Mouse (Mus musculus) kidney, postnatal 25 days (tissue): Measurements from ENCODE around the gene Tmem213.
A peak's percentile ranks its signal among the peaks of the same experiment; 100 is the strongest.

Experiments used
- DNase-seq, 2 experiments: peaks; one replicate each; pipeline ENCODE4 v3.0.0; 2021; ENCODE audit warnings: mixed read lengths in 2 of 2

The Tmem213 gene

DNA sequence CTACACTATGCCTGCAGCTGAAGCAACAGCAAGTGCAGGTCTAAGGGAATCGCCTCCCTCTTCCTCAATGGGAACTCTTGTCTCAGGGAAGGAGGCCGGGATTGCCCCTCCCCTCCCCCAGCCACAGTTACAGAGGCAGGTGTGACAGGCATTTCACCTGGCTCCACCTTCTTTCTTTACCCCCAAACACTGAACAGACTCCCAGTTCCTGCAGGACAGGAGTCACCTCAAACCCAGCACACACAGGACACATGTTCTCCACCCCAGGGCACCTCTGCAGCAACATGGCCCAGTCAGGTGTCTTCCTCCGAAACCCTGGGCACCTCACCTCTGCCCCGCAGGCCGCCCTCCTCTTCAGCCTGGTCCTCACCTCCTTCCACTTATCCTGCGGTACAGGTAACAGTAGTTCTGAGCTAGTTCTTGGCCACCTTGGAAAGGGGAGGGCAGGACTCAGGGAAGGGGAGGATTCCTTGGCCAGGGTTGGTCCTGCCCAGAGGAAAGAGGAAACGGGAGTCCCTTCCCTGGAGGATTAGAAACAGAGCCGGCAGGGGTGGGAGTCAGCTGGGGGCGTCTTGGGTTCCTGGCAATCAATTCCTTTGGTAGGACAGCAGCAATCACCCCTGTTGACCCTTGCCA is at the start of gene Tmem213:
Gene Tmem213 (plus strand): TSS at position 96 of the 636 bp plus-strand sequence.
- DNase-seq, result peak; percentile 58 to 77

DNA sequence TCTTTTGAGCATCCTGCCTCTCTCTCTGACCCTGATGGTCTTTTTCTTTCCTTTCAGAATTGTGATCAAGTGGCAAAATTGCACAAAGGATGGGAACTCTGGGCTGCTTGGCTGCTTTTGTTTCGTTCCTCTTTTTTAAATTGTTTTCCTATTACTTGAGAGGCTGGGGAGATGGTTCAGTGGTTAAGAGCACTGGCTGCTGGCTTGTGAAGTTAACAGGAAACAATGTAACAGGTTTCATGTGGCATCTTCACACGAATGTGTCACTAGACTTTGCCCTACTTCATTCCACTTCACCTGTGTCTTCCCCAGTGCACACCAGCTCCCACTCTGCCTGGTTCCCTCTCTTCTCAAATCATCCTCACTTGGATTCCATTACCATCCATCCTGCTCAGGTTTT is 44.4 kb upstream of the Tmem213 start:
- no peak for DNase-seq

DNA sequence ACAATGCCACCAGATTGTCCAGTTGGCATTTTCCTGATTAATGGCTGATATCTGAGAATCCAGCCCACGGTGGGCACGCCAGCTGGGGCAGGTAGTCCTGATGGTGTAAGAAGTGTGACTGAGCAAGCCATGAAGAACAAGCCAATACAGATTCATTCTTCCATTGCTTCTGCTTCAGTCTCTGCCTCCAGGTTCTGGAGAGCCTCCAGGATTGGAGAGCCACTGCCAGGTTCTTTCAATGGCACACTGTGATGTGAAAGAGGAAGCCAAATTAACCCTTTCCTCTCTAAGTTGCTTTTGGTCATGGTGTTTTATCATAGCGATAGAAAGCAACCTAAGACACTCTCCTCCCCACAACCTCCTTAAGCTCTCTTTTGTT is 43.9 kb upstream of the Tmem213 start:
- no peak for DNase-seq

DNA sequence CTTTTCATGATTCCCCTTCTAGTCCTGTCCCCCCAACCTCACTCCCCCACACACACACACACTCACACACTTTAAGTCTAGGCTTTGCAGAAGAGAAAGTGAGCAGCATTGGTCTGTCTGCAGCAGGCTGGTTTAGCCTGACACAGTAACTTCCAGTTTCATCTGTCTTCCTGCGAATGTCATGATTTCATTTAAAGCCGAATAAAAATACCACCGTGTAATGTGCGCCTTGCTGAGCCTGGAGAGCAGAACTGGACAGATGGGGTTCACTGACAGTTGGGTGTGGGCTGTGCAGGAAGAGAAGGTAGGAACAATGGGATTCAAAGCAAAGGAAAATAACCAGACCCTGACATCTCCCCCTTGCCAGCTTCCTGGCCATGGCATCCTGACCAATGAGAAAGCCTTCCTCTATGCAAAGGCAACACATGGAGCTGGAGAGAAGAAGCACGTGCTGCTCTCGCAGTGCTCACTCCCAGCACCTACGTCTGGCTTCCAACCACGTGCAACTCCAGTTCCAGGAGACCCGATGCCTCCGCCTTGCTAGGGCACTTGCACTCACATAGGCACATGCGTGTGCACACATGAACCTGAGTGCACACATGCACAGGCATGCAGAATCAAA is 43.4 kb upstream of the Tmem213 start:
- no peak for DNase-seq

- peak; percentile 68 to 69 for DNase-seq
Measured at GRCm38 (mm10) chr6:38066215-38066614, 42.8 kb upstream of the Tmem213 start.

- no peak for DNase-seq
Measured at GRCm38 (mm10) chr6:38071256-38071655, 37.8 kb upstream of the Tmem213 start.

DNA sequence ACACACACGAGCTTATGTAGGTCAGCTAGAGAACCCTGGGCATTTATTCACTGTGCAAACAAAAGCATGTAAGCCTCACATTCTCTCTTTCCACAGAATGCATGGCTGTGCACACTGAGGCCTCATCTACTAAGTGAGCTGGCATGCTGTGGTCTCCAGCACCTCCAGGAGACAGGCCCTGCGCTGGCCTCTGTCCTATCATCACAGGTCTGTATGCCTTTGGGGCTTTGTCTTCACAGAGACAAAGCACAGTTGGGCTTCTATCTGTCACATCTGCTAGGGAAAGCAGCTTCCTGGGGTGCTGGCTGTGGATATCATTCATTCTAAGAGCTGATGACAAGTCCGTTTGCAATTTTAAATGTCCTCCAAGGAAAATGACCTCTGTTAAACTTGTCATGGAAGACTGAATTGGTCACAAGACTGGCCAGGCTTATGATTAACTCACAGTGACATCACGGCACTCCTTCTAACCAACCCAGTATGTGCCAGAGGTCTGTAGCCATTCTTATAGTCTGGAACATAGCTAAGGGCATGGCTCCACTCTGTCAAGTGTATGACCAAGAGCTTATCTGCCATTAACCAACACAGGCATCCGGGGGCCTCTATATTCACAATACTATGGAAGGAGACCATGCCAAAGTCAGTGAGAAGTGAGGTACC is 36.8 kb upstream of the Tmem213 start:
- DNase-seq, result peak; percentile 73 to 78

DNA sequence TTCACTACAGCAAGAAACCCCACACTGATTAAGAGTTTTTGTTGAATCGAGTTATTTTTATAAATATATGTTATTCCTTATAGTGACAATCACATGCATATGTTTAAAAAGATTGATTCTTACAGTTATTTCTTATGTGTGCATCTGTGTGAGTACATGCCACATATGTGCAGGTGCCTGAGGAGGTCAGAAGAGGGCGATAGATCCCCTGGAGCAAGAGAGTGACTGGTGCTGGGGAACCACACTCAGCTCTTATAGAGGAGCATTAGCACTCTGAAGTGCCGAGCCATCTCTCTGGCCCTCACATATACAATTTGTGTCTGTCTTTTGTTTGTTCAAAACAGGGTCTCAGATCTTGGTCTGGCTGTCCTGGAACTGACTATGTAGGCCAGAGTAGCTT is 35.5 kb upstream of the Tmem213 start:
- no peak for DNase-seq

DNA sequence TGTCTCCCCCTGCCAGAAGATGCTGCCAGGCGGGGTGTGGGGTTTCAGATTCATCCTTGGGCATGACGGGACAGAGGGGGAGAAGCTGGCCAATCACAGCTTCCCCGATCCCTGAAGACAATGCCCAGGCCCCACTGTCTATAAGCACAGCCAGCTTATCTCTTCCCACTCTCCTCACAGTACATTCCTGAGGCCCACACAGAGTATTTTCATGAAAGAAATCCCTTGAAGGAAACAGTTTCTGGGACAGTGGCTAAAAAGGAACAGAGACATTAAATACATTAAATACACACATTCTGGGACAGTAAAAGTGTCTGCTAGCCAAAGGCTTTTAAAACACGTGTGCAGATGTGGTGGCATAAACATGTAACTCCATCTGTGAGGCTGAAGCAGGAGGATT is 28.7 kb upstream of the Tmem213 start:
- DNase-seq, result no peak

GRCm38 (mm10) chr6:38081727-38082341 is 27.2 kb upstream of the Tmem213 start:
- DNase-seq, result peak; percentile 20 to 47

GRCm38 (mm10) chr6:38083204-38083603 is 25.9 kb upstream of the Tmem213 start:
- DNase-seq, result no peak

GRCm38 (mm10) chr6:38087242-38088026 is 21.6 kb upstream of the Tmem213 start:
- no peak for DNase-seq

DNA sequence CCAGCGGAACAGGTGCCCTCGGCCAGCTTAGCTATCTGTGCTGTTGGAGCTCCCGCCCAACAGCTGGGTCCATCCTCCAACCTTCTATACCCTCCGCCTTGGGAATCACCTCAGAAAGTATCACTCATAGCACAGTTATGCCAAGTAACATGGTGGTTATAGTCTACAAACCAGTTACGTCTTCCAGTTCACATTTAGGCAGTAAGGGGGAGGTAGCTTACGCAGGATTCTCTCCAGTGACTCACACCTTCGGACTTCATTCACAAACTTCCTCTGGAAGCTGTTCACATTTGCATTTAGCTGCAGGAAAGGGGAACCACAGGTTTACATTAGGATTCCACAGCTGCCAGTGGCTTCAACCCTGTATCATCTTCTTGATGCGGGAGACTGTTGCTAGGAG is 16.5 kb upstream of the Tmem213 start:
- DNase-seq, result no peak

DNA sequence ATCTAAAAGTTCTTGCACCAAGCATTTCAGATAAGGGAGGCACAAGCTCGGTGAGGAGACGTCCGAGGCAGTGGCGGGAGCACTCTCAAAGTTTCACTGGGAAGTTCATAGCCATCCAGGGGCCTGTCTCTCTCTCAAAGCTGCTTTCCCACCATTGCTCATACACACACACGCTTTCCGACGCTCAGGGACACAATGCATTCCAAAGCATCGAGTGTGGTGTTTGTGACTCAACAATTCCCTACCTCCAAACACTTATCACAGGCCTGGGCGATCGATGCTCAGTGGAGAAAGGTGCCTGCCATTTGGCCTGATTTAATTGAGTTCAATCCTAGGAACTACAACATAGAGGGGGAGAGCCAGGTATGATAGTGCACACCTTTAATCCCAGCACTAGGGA is 14.4 kb upstream of the Tmem213 start:
- DNase-seq, result no peak

DNA sequence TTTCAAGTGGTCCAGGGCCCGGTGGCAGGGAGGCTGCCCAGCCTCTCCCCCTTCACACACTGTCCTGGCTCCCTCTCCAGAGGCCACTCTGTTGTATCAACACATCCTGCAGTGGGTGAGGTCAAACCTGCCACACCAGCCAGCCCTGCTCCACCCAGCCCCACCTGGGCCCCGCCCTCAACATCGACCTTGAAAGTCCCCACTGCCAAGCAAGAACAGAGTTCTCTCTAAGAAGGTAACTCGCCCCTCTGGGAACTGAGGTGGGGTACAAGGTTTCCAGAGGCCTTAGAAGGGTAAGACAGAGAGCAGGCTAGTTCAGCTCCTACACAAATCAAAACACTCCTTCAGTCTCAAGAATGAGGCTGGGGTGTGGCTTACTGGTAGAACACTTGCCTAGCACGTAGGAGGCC is 12.1 kb upstream of the Tmem213 start:
- peak; percentile 54 to 82 for DNase-seq

GRCm38 (mm10) chr6:38102216-38102795 is 6.7 kb upstream of the Tmem213 start:
- peak in 1 of 2 experiments; percentile 34 for DNase-seq

DNA sequence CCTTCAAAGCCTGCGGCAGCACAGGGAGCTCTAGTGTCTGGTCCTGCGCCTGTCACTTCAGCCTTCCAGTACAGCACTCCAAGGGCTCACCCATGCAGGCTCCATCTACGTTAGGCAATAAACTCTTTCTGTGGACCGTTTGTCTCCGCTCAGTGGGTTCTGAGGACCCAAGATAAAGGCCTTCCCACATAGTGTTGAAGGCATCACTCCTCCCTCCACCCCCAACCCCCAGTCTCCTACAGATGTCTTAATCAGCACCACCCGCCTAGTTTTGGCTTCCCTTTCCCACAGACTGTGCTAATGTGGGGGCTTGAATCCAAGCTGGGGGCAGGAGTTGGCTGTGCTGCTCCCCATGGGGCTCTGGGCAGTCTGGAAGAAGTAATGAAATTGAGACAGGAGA is 5.3 kb upstream of the Tmem213 start:
- DNase-seq, result peak in 1 of 2 experiments; percentile 23

- DNase-seq, result no peak
Measured at GRCm38 (mm10) chr6:38105924-38106323, 3.1 kb upstream of the Tmem213 start.

DNA sequence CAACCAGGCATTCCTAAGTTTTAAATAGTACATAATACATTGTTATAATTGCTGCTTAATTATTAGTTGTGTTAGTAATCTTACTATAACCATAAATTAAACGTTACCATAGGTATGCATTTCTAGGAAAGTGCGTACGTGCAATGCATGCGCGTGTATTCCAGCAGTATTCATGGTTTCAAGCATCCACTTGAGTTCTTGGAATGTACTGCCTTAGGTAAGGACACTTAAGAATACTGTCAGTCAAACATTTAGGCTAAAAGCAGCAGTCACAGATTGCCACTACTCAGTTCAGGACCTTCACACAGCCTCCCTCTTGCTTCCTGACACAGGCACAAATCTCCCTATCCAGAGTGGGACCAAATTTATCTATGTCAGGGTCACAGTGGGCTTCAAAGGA is 606 bp upstream of the Tmem213 start:
- DNase-seq, result no peak

GRCm38 (mm10) chr6:38109871-38110270 is 816 bp downstream of the Tmem213 start:
- peak; percentile 59 to 78 for DNase-seq

DNA sequence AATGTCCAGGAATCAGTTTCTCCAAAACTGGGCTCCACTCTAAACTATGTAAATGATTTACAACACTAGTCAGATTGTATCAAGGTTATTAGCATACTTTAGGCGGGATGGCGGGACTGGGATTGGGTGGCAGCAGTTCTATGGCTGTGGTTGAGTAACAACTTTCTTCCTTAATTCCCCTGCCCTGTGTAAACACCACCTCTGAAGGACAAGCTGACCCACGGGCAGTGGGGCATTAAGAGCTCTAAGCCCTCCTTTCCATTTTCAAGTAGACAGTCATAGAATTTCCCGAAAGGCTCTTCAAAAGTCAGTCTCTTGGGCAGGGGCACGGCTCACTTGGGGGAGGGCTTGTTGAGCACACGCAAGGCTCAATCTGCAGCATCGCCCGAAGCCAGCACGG is 1.8 kb downstream of the Tmem213 start:
- DNase-seq, result peak; percentile 65 to 87

GRCm38 (mm10) chr6:38116107-38116770 is 7.2 kb downstream of the Tmem213 start:
- DNase-seq, result no peak
